Mouse (Mus musculus): ENCODE data around the gene Washc4. TPM values are rescaled to one million over a fixed set of nuclear protein-coding genes. Genes with fewer than 3 reads are reported as not detected.

Washc4 gene
- polyA plus RNA-seq, 1 experiment from 2014 or later: 39.5 TPM

DNA sequence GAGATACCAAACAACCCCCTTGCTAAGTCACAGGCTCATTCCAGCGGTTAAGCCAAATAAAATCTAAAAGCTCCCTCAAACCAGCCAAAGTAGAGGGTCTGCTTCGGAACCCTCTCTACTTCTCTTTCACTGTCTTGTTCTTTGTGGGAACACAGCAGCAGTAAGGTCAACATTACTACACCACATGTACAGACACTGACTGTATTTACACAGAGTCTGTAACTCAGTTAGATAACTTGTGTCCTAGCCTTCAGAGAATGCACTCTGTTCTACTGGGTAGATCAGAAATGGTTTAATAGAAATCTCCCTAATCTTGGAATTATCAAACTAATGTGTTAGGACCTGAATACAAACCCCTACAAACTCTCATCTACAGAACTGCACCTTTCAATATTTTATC is 92.6 kb downstream of the Washc4 start:
- Histone ChIP-seq H3K36me3 (ENCODE audit: control insufficient read depth, insufficient read depth, low read length) (peaks cover 14% of the 10 kb centered on the region), H3K27me3 (replicated peaks; ENCODE audit: control insufficient read depth, insufficient read depth, low read length) (no peaks in the 10 kb centered on the region), H3K4me3 (ENCODE audit: low read depth, low read length) (no peak overlapping the region), H3K4me2 (ENCODE audit: low read length) (no peak overlapping the region), H3K27ac (ENCODE audit: low read depth) (no peak overlapping the region), H3K9me3 (ENCODE audit: control insufficient read depth, low read length) (no peaks in the 10 kb centered on the region), H3K4me1 (replicated peaks; ENCODE audit: control insufficient read depth, insufficient read depth, low read length) (peaks cover 11% of the 10 kb centered on the region), H3K9ac (ENCODE audit: low read length) (no peak overlapping the region)
- 90% methylated on average over 2 of the region's 2 CpGs for WGBS
- ATAC-seq (replicated peaks; ENCODE audit: low FRiP score, low TSS enrichment, low read depth): no peak
- DNase-seq (ENCODE audit: low spot score): no peak

DNA sequence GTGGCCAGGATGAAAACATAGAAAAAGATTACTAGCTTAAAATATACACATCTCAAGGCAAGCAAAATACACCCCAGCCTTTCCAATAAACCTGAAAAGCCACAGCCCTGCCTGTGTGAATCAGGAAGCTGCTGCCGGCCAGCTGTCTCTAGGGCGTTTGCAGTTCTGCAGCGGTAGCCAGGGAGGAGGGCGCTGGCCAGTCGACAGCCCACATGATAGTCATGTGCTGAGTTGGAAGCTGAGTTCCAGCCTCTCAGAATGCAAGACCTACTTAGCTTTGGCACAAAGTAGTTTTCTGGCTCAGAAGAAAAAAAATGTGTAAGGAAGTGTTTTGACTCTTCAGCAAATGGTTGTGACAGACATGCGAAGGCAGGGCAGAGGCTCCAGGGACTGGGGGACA is 93.7 kb downstream of the Washc4 start:
- DNase-seq (ENCODE audit: low spot score): no peak
- Histone ChIP-seq H3K4me2 (ENCODE audit: low read length) (no peak overlapping the region), H3K27me3 (replicated peaks; ENCODE audit: control insufficient read depth, insufficient read depth, low read length) (no peaks in the 10 kb centered on the region), H3K4me1 (replicated peaks; ENCODE audit: control insufficient read depth, insufficient read depth, low read length) (peaks cover 11% of the 10 kb centered on the region), H3K4me3 (ENCODE audit: low read depth, low read length) (no peak overlapping the region), H3K36me3 (ENCODE audit: control insufficient read depth, insufficient read depth, low read length) (peaks cover 9% of the 10 kb centered on the region), H3K9ac (ENCODE audit: low read length) (no peak overlapping the region), H3K27ac (ENCODE audit: low read depth) (no peak overlapping the region), H3K9me3 (ENCODE audit: control insufficient read depth, low read length) (no peaks in the 10 kb centered on the region)
- WGBS: 20% methylated on average over 6 of the region's 6 CpGs
- ATAC-seq (replicated peaks; ENCODE audit: low FRiP score, low TSS enrichment, low read depth): no peak

DNA sequence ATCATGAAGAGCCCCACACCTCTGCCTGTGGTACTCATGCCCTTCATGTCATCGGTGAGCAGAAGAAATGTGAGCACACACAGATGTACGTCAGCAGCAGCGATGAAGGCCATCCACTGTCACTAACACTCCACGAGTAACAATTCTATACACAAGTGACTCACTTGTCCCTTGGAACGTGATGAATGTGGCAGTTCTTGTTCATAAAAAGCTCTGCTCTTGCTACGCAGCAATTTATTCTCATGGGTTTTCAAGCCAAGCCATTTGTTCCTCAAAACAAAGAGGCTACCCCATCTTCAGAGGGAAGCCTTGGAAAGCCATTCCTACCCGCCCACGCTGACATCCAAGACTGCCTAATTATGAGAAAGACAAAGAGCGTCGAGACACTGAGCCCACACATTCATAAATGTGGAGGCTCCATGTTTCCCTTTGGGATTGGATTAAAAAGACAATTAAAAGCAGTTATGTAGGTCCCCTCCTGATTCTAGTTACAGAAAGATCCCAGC is 96.4 kb downstream of the Washc4 start:
- Histone ChIP-seq H3K9me3 (ENCODE audit: control insufficient read depth, low read length) (no peaks in the 10 kb centered on the region), H3K4me3 (ENCODE audit: low read depth, low read length) (no peak overlapping the region), H3K4me1 (replicated peaks; ENCODE audit: control insufficient read depth, insufficient read depth, low read length) (peaks cover 4% of the 10 kb centered on the region), H3K9ac (ENCODE audit: low read length) (no peak overlapping the region), H3K4me2 (ENCODE audit: low read length) (no peak overlapping the region), H3K36me3 (ENCODE audit: control insufficient read depth, insufficient read depth, low read length) (peaks cover 8% of the 10 kb centered on the region), H3K27me3 (replicated peaks; ENCODE audit: control insufficient read depth, insufficient read depth, low read length) (no peaks in the 10 kb centered on the region), H3K27ac (ENCODE audit: low read depth) (no peak overlapping the region)
- 91% methylated on average over 10 of the region's 10 CpGs for WGBS
- ATAC-seq (replicated peaks; ENCODE audit: low FRiP score, low TSS enrichment, low read depth): no peak
- DNase-seq (ENCODE audit: low spot score): no peak

DNA sequence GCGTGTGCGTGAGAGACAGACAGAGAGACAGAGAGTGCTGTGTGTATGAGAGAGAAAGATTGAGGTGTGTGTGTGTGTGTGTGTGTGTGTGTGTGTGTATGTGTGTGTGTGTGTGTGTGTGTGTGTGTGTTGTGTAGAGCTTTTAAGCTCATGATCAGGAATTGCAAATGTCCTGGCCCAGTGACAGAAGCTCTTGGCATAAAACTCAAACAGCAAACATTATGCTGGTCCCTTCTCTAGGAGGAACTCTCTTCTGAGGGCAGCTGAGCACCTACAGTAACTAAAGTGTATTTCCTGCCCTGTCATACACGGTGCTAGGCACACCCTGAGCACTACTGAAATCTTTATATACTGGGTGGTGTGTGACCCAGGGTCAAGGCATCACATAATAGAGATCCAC is 98.1 kb downstream of the Washc4 start:
- 77% methylated on average over 3 of the region's 3 CpGs for WGBS

DNA sequence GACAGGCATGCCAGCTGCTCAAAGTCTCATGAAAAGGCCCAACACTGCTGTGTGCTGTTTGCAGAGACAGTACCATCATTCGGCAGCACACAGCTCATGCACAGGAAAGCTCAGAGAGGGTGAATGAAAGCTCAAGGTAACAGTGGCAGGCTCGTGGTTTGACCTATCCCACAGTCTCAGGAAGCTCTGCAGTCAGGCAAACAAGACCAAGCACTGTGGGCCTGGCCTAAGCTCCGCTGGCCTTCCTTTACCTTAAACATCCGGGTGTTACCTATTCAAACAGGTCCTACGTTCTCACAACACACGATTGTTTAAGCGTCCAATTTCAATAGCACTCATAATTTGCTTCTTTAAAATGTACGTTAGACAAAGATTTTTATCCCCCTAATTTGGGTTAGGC is 100.6 kb downstream of the Washc4 start:
- Histone ChIP-seq H3K27ac (ENCODE audit: low read depth) (no peak overlapping the region), H3K4me2 (ENCODE audit: low read length) (no peak overlapping the region), H3K4me3 (ENCODE audit: low read depth, low read length) (no peak overlapping the region), H3K9me3 (ENCODE audit: control insufficient read depth, low read length) (no peaks in the 10 kb centered on the region), H3K27me3 (replicated peaks; ENCODE audit: control insufficient read depth, insufficient read depth, low read length) (no peaks in the 10 kb centered on the region), H3K9ac (ENCODE audit: low read length) (no peak overlapping the region), H3K36me3 (ENCODE audit: control insufficient read depth, insufficient read depth, low read length) (peaks cover 5% of the 10 kb centered on the region), H3K4me1 (replicated peaks; ENCODE audit: control insufficient read depth, insufficient read depth, low read length) (peaks cover 18% of the 10 kb centered on the region)
- WGBS: 75% methylated on average over 8 of the region's 8 CpGs
- DNase-seq (ENCODE audit: low spot score) (no peak), ATAC-seq (replicated peaks; ENCODE audit: low FRiP score, low TSS enrichment, low read depth) (no peak)

More for the DNA sequence above, 98.1 kb downstream of the Washc4 start:
- Histone ChIP-seq H3K9me3 (ENCODE audit: control insufficient read depth, low read length) (no peaks in the 10 kb centered on the region), H3K4me3 (ENCODE audit: low read depth, low read length) (no peak overlapping the region), H3K4me1 (replicated peaks; ENCODE audit: control insufficient read depth, insufficient read depth, low read length) (peaks cover 10% of the 10 kb centered on the region; the same call in 1 of the 2 replicates), H3K27ac (ENCODE audit: low read depth) (no peak overlapping the region), H3K27me3 (replicated peaks; ENCODE audit: control insufficient read depth, insufficient read depth, low read length) (no peaks in the 10 kb centered on the region), H3K9ac (ENCODE audit: low read length) (no peak overlapping the region), H3K36me3 (ENCODE audit: control insufficient read depth, insufficient read depth, low read length) (peaks cover 8% of the 10 kb centered on the region), H3K4me2 (ENCODE audit: low read length) (no peak overlapping the region)
- no peak for ATAC-seq (replicated peaks; ENCODE audit: low FRiP score, low TSS enrichment, low read depth)
- DNase-seq (ENCODE audit: low spot score): no peak

DNA sequence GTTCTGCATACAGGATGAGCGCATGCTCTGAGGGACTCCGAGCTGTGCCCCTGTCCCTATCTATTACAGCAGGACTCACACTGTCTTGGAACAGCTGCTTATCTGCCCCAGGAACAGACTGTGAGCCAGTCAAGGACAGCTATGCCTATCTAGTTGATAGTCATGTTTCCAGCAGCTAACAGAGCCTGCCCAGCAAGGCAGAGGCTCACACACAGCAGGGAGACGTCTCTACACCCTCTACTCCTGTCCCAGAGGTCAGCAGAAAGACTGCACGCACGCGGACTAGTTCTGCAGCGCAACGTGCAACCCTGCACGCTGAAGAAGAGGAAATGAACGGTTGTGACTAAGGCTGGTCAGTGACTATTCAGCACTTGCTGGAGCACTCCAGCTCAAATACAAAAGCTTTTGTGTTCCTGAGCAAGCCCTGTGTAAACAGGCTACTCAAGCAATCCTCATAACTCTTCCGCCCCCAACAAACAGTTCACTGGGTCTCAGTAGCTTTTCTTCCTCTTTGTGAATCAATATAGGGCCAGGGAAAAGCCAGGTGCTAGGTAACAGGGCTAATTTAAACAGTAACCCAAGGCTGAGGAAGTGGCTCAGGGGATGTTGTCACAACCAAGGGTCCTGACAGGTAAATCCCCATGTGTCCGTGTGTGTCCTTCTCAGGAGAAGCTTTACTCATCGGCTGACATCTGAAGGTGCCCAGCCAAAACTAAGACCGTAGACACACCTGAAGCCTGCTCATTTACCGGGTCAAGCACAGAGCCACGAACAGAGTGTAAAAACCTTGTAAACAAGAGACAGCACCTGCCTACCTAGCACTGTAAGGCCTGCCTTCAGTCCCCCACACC is 101.5 kb downstream of the Washc4 start:
- ATAC-seq (replicated peaks; ENCODE audit: low FRiP score, low TSS enrichment, low read depth) (no peak; the same call in 1 of the 2 replicates), DNase-seq (ENCODE audit: low spot score) (peak; percentile 58)
- H3K27ac ChIP-seq (ENCODE audit: low read depth): peak overlapping the region; percentile 60
- H3K27me3 ChIP-seq (replicated peaks; ENCODE audit: control insufficient read depth, insufficient read depth, low read length): no peaks in the 10 kb centered on the region
- 63% methylated on average over 16 of the region's 16 CpGs for WGBS
- H3K9ac ChIP-seq (ENCODE audit: low read length): no peak overlapping the region; the same call in 1 of the 2 replicates
- H3K4me3 ChIP-seq (ENCODE audit: low read depth, low read length): no peak overlapping the region
- no peaks in the 10 kb centered on the region for H3K9me3 ChIP-seq (ENCODE audit: control insufficient read depth, low read length)
- peaks cover 18% of the 10 kb centered on the region for H3K4me1 ChIP-seq (replicated peaks; ENCODE audit: control insufficient read depth, insufficient read depth, low read length)
- peaks cover 5% of the 10 kb centered on the region; the same call in 1 of the 2 replicates for H3K36me3 ChIP-seq (ENCODE audit: control insufficient read depth, insufficient read depth, low read length)
- peak overlapping the region; percentile 22; the same call in 1 of the 2 replicates for H3K4me2 ChIP-seq (ENCODE audit: low read length)

DNA sequence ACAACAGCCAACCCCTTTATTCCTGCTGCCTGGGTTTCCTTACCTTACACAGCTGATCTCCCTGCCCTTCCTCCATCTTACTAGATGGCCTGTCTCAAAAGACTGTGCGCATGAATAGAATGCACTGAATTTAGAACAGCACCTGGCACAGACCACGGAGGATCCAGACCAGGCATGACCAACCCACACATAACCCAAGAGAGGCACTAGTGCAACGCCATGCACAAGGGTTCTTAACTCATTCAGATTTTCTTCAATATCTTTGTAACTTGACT is 102.1 kb downstream of the Washc4 start:
- Histone ChIP-seq H3K27me3 (replicated peaks; ENCODE audit: control insufficient read depth, insufficient read depth, low read length) (no peaks in the 10 kb centered on the region), H3K9ac (ENCODE audit: low read length) (no peak overlapping the region), H3K4me2 (ENCODE audit: low read length) (0 out of 2 replicates have a peak overlapping the region, but pooled peaks have one; percentile 14), H3K4me1 (replicated peaks; ENCODE audit: control insufficient read depth, insufficient read depth, low read length) (peaks cover 18% of the 10 kb centered on the region), H3K9me3 (ENCODE audit: control insufficient read depth, low read length) (no peaks in the 10 kb centered on the region), H3K4me3 (ENCODE audit: low read depth, low read length) (no peak overlapping the region), H3K36me3 (ENCODE audit: control insufficient read depth, insufficient read depth, low read length) (peaks cover 4% of the 10 kb centered on the region; the same call in 1 of the 2 replicates), H3K27ac (ENCODE audit: low read depth) (peak overlapping the region; percentile 60; the same call in 1 of the 2 replicates)
- no peak for DNase-seq (ENCODE audit: low spot score)
- WGBS: 96% methylated on average over 3 of the region's 3 CpGs
- ATAC-seq (replicated peaks; ENCODE audit: low FRiP score, low TSS enrichment, low read depth): no peak

All from intestine, embryonic 14.5 days (tissue).